Mouse (Mus musculus): ENCODE measurements around the gene D930020B18Rik.

The D930020B18Rik gene

DNA sequence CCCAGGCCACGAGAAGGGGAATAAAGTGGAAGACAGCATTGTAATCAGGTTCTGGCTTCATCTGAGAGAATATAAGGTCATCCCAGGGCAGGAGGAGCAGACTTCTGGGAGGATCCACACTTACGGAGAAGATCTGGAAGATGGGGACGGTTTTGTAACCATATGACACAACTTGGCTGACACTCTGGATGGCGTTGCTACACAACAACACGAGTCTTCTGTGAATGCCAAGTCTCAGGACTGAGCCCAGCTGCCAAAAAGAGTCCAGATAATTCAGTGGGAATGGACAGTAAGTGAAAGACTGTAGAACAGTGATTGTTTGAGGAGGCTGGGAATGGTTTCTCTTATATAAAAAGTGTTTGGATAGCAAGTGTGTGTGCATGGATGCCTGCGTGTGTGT, 62.2 kb downstream of the D930020B18Rik start:
- no peak for DNase-seq (ENCODE audit: low read depth, low spot score)

DNA sequence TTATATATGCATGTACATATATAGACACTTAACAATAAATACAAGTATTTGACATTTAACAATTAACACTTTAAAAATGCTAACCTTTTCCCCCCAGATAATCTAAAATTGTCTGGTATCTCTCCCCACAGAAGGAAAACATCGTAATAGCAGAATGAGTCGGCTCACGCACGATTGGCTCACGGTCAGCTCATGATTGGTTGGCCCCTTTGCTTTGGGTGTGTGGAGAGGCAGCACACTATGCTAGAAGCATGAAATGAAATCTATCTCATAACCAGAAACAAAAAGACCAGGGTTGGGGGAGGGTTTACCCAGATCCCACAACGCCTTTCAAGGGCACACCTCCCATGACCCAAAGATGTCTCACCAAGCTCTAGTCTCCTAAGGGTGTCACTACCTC, 63.5 kb downstream of the D930020B18Rik start:
- DNase-seq (ENCODE audit: low read depth, low spot score), result no peak

DNA sequence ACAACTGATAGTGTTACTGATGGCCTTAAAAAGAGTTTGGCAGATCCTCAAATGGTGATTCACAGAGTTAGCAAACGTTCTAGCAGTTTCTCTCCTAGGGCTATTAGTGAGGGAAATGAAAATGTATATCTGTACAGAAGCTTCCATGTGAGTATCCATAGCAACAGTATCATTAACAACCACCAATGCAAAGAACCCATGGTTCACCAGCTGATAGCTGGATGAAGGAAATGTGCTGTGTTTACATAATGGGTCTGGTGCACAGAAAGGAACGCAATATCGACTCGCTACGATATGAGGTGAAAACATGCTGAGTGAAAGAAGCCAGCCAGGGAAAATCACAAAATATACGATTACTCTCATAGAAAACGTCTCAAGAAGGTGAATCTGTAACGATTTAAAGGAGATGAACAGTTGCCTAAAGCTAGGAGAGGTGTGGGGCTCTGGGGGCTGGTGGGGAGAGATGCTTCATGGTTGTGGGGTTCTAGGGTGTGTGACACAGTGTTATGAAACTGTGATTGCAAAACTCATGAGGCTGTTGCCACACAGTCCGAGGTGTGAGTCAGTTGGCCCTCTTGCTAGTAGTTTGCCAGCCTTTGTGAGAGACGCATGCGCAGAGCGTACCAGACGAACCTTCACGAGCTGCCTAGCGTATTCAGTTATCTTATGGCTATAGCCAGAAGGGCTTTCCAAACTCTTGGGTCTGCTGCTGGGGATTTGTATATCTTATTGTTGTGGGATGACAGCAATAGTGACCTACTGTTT, 64.2 kb downstream of the D930020B18Rik start:
- DNase-seq (ENCODE audit: low read depth, low spot score), result no peak

DNA sequence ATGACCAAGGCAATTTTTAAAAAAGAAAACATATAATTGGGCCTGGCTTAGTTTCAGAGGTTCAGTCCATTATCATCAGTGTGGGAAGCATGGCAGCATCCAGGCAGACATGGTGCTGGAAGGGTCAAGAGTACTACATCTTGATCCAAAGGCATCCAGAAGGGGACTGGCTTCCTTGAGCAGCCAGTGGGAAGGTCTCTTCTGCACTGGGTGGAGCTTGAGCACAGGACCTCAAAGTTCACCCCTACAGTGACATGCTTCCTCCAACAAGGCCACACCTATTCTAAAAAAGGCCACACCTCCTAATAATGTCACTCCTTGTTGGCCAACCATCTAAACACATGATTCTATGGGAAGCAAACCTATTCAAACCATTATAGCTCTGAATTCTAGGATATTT, 75.5 kb downstream of the D930020B18Rik start:
- DNase-seq (ENCODE audit: low read depth, low spot score), result no peak

DNA sequence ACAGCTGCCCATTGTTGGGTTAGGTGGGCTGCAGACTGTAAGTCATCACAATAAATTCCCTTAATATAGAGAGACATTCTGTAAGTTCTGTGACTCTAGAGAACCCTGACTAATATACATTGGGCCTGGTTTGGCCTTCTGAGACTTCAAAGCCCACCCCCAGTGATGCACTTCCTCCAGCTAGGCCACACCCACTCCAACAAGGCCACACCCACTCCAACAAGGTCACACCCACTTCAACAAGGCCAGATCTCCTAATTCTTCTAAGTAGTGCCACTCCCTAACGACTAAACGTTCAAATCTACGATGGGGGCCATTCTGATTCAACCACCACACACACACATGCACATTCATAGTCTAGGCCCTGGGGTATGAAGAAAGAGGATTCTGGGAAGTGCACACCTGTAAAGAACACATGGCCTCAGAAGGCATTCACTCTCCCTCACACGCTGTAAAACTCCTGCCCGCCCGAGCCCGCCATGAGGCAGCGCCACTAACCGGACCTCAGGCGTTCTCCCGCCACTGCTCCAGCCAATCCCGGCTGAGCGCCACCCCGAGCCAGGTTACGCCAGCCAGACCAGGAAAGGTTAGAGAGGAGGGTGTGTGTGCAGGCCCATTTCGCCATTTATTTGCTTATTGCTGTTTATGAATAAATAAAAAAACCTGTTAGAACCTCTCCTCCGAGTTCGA, 77.7 kb downstream of the D930020B18Rik start:
- no peak for DNase-seq (ENCODE audit: low read depth, low spot score)

DNA sequence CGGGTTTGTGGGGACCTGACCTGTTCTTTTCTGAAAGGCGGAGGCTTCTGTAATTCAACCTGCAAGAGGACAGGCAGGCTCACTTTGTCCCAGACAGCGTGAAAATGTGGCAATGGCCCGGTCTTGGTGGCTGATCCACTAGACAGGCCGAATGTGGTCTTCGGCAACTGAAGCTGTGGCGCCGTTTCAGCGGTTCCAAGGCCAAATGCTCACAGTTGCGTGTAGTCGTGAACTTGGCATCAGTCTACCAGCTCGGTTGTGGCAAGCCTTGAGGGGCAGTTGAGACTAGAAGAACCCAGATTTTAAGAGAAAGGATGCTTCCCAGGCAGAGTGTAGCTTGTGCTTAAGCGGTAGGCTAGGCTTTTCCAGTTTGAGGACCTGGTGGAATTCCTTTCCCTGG, 79.3 kb downstream of the D930020B18Rik start:
- no peak for DNase-seq (ENCODE audit: low read depth, low spot score)

DNA sequence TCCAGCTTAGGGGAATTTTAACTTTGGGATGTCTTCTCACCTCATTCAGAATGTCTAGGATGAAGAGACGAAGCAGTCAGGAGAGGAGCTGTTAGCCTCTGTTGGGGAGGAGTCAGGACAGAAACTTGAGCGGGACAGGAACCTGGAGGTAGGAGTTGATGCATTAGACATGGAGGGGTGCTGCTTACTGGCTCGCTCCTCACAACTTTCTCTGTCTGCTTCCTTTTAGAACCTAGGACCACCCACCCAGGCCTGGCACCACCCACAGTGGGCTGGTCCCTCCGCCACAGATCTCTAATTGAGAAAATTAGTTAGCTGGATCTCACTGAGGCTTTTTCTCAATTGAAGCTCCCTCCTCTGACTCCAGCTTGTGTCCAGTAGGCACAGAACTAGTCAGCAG, 85.1 kb downstream of the D930020B18Rik start:
- DNase-seq (ENCODE audit: low read depth, low spot score), result no peak

DNA sequence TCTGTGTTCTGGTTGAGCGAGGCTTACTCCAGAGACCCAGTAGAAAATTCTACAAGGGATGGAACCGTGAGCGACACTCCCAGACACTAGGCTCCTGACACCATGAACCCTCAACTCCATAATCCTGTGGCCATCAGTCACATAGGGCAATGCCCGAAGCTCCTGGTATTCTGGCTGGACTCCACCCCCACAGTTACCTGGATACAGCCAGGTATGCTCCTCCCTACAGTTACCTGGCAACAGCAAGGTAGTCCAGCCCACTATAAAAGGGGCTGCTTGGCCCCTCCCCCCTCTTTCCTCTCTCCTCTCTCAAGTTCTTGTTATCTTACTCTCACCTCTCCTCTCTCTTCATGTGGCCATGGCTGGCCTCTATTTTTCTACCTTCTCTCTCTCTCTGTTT, 85.8 kb downstream of the D930020B18Rik start:
- no peak for DNase-seq (ENCODE audit: low read depth, low spot score)

DNA sequence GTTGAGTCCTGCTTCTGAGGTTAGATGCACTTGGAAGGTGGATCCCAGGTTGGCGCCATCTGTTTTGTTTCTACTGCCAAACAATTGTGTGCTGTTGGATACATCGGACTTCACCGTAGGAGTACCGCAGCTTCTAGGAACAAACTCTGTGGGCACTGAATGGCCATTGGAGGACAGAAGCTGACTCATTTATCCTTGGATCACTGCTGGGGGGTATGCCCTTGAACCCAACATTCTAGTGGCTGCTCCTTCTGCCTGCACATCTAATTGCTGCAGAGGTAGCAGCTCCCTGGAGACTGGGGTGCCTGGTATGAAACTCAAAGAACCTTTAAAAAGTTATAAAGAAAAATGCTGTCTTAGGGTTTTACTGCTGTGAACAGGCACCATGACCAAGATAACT, 86.8 kb downstream of the D930020B18Rik start:
- DNase-seq (ENCODE audit: low read depth, low spot score), result no peak

DNA sequence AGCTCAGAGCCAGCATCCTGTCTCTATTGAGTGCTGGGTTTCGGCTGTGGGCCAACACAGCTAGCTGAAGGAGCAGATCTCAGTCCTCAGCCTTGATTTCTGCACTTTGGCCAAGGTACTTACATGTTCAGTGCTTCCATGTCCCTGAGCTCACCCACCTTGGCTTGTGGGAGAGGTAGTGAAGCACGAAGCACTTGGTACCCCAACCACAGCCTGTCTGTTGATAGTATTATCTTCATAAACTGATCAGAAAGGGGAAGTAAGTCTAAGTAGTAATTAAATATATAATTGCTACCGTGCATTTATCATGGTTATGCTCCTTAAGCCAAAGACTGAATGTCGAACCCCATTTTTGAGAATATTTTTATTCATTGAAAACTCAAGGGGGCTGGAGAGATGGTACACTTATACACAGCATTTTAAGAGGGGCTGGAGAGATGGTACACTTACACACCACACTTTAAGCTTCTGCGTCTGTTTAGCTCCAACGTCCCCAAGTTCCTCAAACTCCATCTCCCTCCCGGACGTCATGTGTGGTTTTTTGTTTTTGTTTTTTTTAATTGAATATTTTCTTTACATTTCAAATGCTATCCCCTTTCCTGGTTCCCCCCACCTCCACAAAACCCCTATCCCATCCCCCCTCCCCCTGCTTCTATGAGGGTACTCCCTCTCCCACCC, 89.8 kb downstream of the D930020B18Rik start:
- DNase-seq (ENCODE audit: low read depth, low spot score), result no peak

DNA sequence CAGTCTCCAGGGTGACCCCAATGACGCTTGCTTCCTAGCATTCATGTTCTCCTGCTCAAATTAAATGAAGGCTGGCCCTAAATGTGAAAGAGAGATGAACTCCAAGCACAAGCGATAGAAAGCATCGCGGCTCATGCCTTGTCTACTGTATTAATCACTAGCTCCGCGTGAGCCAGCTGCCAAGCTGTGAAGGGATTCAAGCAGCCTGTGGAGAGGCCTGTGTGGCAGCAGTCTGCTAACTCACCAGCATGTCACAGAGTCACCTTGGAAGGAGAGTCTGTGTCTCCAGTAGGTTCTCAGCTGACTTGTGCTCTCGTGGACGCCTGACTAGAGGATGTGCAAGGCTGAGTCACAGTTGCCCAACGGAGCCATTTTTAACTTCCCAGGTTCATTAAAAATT, 91.2 kb downstream of the D930020B18Rik start:
- no peak for DNase-seq (ENCODE audit: low read depth, low spot score)

DNA sequence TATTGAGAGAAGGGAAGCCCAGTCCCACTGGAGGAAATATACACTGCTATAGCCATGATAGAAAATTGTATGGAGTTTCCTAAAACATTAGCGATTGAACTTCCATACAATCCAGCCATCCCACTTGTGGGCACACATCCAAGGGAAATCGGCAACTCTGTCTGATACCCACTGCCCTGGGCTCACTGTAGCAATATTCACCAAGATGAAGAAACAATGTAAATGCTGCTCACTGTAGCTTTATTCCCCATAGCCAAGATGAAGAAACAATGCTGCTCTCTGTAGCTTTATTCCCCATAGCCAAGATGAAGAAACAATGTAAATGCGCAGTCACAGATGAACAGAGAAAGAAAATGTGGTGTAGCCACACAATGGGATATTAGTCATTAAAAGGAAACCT, 95.9 kb downstream of the D930020B18Rik start:
- DNase-seq (ENCODE audit: low read depth, low spot score), result no peak

DNA sequence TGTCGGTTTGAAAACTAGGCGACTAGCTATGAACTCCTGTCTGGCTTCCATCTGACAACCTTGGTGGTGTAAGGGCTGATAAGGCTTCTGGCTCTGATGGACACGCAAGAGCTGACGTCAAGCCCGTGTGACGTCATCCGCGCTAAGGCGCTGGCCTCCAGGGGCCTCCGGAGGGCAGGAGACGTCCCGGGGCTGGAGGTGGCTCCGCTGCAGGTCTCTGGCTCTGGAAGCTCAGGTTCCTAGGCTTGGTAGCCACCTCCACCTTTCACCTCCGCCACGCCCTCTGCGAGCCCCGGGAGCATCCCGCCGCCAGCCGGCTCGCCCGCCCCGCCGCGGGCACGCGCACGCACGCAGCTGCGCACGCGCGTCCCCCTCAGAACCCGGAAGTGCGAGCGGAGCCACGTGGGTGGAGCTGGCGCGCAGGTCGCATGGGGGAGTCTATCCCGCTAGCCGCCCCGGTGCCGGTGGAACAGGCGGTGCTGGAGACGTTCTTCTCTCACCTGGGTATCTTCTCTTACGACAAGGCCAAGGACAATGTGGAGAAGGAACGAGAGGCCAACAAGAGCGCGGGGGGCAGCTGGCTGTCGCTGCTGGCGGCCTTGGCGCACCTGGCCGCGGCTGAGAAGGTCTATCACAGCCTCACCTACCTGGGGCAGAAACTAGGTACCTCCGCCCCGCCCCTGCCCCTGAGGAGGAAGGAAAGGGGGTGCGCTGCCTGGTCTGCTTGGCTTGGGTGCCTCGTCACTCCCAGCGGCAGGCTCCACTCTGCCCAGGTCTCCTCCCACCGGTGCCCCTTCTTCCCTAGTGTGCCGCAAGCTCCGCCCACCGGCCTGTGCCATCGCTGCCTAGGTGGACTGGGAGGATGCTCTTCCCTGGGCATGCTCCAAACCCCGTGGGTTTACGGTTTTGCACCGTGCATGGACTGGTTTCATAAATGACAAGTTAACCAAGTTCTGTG, 98.4 kb downstream of the D930020B18Rik start, which contains the start of gene BC048403:
TSS of gene BC048403 (plus strand) at position 390 of the 958 bp plus-strand sequence.
- DNase-seq (ENCODE audit: low read depth, low spot score), result peak; percentile 69

DNA sequence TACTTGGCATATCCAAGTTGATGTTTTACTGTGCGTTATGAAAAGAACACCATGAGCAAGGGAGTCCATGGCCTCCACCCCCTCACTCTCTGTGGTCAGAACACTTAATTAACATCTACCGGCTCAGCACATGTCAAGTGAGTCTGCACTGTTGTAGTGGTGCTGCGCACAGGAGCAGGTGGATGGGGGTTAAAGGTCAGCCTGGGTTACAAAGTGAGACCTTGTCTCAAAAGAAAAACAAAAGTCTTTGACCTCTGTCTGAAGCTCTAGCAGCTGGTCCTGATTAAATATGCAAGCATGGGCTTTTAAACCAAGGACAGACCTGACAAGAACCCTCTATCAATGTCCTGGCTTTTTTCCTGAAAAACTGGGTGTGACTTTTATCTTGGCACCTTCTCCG, 100.9 kb downstream of the D930020B18Rik start:
- DNase-seq (ENCODE audit: low read depth, low spot score), result no peak
